Mouse (Mus musculus) lung, adult 2 months (tissue): Measurements from ENCODE around the gene Adgrl3. TPM values are rescaled to one million over a fixed set of nuclear protein-coding genes. Genes with fewer than 3 reads are reported as not detected.

ENCODE experiments used
- DNase-seq: peaks from one replicate; pipeline ENCODE4 v3.0.0; 2022
- H3K4me1 ChIP-seq: fragments of 200-500 bp; 2 replicates; pipeline ENCODE4 v1.6.1; 2011; ENCODE audit warnings: low read length; ENCODE audit not compliant: control insufficient read depth, insufficient read depth
- H3K4me3 ChIP-seq: fragments of 200-500 bp; replicated peaks from 2 replicates; pipeline ENCODE3; 2011; ENCODE audit warnings: low read depth, mild to moderate bottlenecking, control low read depth, low read length; ENCODE audit errors: extremely low read depth
- CTCF ChIP-seq: fragments of 200-500 bp; IDR thresholded peaks from 2 replicates; pipeline ENCODE4 v1.5.1; 2011; ENCODE audit warnings: mild to moderate bottlenecking, low read length, control low read depth; ENCODE audit not compliant: insufficient read depth
- POLR2A ChIP-seq: fragments of 200-500 bp; IDR thresholded peaks from 2 replicates; pipeline ENCODE4 v1.6.1; 2011; ENCODE audit warnings: low read depth, mild to moderate bottlenecking, control low read depth, low read length, borderline replicate concordance; ENCODE audit errors: extremely low read depth
- WGBS: fragments of 180-500 bp; shearing (Covaris S2); methylation state at CpG from one replicate; pipeline ENCODE4 v1.1.7; 2018; 5-methylcytosine and 5-hydroxymethylcytosine counted together
- polyA plus RNA-seq: library from polyadenylated mRNA; depleted of rRNA; stranded (reverse); fragments of >200 nt; gene quantifications from 2 replicates; pipeline ENCODE4 v1.2.3, GENCODE M21; 2012

Adgrl3 gene
- polyA plus RNA-seq, 1 experiment = 22.5 TPM

DNA sequence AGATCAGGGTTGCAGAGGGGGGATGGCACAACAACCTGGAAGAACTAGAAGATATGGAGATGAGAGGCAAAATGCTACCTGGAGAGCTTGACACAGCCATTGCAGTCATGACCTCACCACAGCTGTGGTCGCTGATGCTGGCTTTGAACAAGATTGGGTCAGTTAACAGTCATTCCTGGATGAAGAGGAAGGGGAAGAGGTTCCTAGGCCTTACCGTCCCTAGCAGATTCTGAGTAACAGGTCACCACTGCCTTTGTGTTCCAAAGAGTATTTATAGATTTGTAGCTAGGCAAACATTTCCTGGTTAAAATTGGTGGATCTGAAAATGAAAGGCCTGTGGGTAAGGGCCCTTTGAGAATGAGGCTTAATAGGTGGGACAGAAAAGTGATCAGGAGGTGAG is 618.5 kb downstream of the Adgrl3 start:
- no peak for DNase-seq
- WGBS = 76% methylated on average over 2 of the region's 2 CpGs
- no peak overlapping the region for H3K4me3 ChIP-seq
- H3K4me1 ChIP-seq = no peaks in the 10 kb centered on the region
- TF ChIP-seq POLR2A (no peak), CTCF (no peak)

DNA sequence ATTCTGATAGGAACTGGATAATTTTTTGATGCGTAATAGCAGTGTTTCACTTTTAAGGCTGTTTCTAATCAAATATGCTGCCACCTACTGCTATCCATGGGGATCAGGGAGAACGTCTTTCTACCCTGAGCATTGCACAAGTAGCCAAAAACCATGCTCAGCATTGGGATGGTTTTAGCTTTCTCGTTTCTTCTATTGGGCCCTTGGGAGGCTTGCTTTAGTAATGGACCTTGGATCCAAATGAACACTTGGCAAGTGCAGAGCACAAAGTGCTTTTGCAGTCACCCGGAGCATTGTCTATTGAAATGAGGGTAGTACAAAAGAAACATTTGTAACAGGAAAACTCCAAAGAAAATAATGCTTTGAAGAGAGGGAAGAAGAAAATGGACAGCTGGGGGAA is 620.2 kb downstream of the Adgrl3 start:
- H3K4me3 ChIP-seq = no peak overlapping the region
- TF ChIP-seq POLR2A (no peak), CTCF (no peak)
- 66% methylated on average over 4 of the region's 4 CpGs for WGBS
- DNase-seq = no peak
- H3K4me1 ChIP-seq = no peaks in the 10 kb centered on the region

DNA sequence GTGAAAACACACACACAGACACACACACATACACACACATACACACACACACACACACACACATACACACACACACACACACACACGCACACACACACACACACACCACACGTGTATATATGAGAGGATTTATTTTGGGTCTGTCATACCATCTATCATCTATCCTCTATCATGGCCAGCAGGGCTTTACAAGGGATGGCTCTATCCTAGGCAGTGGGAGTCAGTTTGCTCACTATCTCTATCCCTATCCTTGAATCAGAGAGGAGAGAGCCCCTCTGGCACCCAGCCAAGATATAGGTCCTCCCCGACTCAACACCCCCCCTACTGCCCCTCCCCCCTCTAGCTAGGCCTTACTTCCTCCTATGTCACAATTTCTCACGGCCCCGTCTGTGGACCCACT is 625.6 kb downstream of the Adgrl3 start:
- WGBS = 72% methylated on average over 5 of the region's 5 CpGs
- Histone ChIP-seq H3K4me3 (no peak overlapping the region), H3K4me1 (no peaks in the 10 kb centered on the region)
- no peak for DNase-seq
- TF ChIP-seq CTCF = no peak
- no peak for TF ChIP-seq POLR2A

DNA sequence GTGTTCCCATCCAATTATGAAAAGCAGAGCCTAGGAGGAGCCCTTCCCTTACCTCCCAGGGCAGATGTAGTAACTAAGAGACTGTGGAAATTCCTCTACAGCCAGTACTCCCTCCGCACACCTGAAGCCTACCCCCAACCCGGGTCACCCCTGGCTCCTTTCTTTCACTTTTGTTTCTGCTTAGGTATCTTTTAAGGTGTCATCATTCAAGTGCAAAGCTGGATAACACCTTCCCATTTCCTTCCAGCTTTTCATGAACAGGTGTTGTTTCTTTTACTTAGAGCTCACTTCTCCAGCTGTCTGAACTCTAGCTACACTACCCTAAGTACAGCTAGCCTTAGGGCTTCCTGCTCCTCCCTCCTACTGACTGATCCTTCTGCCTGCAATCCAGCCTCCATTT is 634.0 kb downstream of the Adgrl3 start:
- TF ChIP-seq POLR2A (no peak), CTCF (no peak)
- 68% methylated on average over 2 of the region's 2 CpGs for WGBS
- Histone ChIP-seq H3K4me3 (no peak overlapping the region), H3K4me1 (no peaks in the 10 kb centered on the region)
- no peak for DNase-seq

DNA sequence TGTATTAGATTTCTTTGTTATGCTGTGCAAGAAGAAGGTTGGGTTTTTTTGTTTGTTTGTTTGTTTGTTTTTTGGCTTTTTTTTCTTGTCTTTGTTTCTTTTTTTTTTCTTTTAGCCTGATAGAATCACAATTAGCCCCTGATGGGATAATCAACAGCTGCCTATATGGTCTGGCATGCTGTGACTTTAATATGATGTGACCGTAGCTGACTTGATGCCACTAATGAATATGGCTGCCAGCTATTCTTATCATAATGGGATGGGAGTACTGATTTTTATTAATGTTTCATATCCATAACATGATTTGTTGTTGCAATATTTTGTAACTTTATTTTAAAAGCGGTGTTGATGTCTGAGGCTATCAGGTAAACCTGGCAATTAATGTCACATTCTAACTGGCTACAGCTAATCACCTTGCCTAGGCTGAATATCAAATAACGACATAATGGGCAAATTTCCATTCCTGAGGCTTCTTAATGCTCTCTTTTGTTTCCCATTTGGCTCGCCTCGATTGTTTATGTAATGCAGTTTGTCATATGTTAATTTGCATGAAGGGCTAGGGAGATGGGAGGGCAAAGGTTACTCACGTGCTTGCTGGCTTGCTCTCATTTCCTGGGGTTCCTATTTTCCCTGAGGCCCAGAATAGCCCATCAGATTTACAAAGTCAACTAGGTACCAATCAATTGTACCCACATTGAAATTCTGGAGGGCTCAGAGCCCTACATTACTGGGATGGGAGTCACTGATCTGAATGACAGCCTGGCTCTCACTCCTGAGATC is 641.9 kb downstream of the Adgrl3 start:
- no peak for DNase-seq
- TF ChIP-seq POLR2A (no peak), CTCF (no peak)
- Histone ChIP-seq H3K4me1 (no peaks in the 10 kb centered on the region), H3K4me3 (no peak overlapping the region)
- 58% methylated on average over 6 of the region's 6 CpGs for WGBS

DNA sequence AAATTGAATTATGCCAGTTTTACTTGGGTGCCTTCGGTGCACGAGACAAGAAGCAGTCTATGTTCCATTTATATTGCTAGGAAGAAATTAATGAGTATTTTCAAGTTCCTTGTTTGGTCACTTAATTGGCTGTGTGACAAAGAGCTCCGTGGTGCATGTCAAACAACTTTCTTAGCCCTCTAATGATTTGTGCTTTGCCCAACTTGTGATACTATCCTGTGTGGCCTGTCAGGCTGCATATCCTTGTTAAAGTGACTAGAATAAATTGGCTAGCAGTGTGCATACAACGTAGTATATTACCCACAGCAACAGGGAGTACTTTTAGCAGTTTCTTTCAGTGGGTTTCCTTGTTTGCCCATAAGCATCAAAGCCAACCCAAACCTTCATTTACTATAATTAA is 651.1 kb downstream of the Adgrl3 start:
- Histone ChIP-seq H3K4me1 (no peaks in the 10 kb centered on the region), H3K4me3 (no peak overlapping the region)
- 58% methylated on average over 4 of the region's 4 CpGs for WGBS
- TF ChIP-seq POLR2A (no peak), CTCF (no peak)
- DNase-seq = no peak

DNA sequence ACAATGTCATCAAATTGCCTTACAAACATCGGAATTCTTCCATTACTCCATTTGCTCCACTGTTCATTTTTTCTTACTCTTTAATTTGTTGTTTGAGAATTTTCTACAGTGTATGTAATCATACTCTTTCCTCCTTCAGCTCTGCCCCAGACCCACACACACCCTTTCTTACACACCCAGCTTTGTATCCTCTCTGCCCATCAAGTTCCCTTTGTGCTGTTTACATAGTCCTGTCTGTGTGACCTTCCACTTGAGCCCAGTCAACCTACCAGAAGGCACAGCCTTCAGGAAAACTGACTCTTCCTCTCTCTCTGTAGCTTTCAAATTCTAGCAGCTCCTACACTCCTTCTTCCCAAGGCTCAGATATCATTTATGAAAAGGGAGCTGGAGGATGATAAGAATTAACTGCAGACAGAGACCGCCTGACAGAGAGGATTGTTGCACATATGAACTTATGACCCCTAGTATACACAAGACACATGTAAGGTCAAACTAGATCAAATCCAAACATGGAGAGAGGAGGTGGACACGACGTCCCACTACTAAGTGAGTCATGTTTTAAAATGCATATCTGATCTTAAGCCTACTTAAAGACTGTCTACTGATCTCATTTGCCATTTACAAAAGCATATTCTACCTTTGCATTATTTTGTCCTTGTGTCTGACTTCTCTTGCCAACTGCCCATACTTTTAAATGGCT is 654.5 kb downstream of the Adgrl3 start:
- H3K4me3 ChIP-seq = no peak overlapping the region
- TF ChIP-seq POLR2A (no peak), CTCF (no peak)
- WGBS = 70% methylated on average over 4 of the region's 4 CpGs
- DNase-seq = no peak
- H3K4me1 ChIP-seq = no peaks in the 10 kb centered on the region

DNA sequence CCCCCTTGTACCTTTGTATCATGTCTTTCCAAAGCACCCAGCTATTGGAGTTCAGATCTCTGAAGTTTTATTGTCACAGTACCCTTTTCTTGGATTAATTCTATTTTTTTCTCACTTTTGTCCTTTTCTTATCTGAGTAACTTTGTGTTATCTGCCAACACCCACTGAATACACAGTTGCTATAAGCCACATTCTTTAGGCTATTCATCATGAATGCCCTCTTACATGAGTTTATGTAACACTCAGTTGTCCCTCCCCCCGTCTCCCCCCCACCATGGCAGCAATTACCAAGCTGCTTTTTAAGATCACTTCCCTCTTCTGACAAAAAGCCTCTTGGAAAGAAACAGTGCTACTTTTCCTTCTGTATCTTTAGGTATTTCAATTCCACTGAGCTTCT is 655.0 kb downstream of the Adgrl3 start:
- no peak for DNase-seq

DNA sequence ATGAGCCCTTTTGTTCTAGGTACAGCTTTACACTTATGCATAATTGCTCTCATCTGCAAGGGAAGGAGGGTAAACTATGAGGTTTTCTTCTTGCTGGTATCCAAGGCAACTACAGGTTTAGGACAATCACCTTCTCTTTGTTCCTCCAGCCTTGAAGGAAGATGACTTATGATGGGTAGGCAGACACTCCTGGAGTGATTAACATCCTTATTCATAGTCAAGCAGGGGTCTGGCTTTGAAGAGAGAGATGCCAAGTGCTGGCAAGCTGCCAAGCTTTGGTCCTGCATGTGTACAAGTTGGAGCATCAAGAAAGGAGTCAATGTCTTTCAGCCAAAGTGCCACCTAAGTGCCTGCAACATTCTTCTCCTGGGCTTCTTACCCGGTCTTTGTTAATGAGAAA is 657.0 kb downstream of the Adgrl3 start:
- DNase-seq = no peak
- Histone ChIP-seq H3K4me1 (no peaks in the 10 kb centered on the region), H3K4me3 (no peak overlapping the region)
- WGBS = 89% methylated on average over 1 of the region's 1 CpGs
- TF ChIP-seq POLR2A (no peak), CTCF (no peak)

More for the DNA sequence above, 655.0 kb downstream of the Adgrl3 start:
- 52% methylated on average over 1 of the region's 1 CpGs for WGBS
- Histone ChIP-seq H3K4me1 (no peaks in the 10 kb centered on the region), H3K4me3 (no peak overlapping the region)
- no peak for TF ChIP-seq CTCF
- TF ChIP-seq POLR2A = no peak

DNA sequence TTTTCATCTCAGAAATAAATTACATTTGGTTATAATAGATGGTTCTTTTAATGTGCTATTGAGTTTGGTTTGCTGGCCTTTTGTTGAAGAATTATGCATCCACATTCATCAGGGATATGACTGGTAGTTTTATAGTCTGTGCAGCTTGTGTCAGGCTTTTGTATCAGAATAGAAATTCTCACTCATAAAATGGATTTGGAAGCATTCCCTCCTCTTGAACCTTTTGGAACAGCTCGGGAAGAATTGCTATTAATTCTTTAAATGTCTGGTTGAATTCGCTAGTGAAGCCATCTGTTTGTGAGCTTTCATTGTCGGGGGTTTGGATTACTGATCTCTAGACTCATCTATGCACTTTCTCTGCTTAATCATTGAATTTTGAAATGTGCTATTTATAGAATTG is 666.3 kb downstream of the Adgrl3 start:
- Histone ChIP-seq H3K4me1 (no peaks in the 10 kb centered on the region; the same call in 1 of the 2 replicates), H3K4me3 (no peak overlapping the region)
- no peak for DNase-seq
- TF ChIP-seq POLR2A (no peak), CTCF (no peak)
- WGBS = 79% methylated on average over 3 of the region's 3 CpGs
